Mouse (Mus musculus): Measurements from ENCODE around the gene Ncr1. TPM values are rescaled to one million over a fixed set of nuclear protein-coding genes. Genes with fewer than 3 reads are reported as not detected.

Gene Ncr1
- total and polyA plus RNA-seq, 2 experiments from 2014 or later = not detected

- no peak for ATAC-seq (ENCODE audit: low FRiP score)
- no peaks in the 10 kb centered on the region for H3K9me3 ChIP-seq (ENCODE audit: low read length)
- H3K27ac ChIP-seq (ENCODE audit: low read depth, low read length) = no peak overlapping the region
- H3K4me2 ChIP-seq (ENCODE audit: low read depth, low read length, poor library complexity, severe bottlenecking) = no peak overlapping the region
- no peak overlapping the region for H3K4me3 ChIP-seq (ENCODE audit: low read depth, low read length)
- 77% methylated on average over 2 of the region's 2 CpGs for WGBS
- TF ChIP-seq CTCF (IDR thresholded peaks at IDR 0.05) = no peak
- H3K36me3 ChIP-seq (ENCODE audit: insufficient read depth, low read length) = no peaks in the 10 kb centered on the region
- no peak overlapping the region for H3K9ac ChIP-seq (replicated peaks; ENCODE audit: low read length, poor library complexity, severe bottlenecking)
- H3K4me1 ChIP-seq (ENCODE audit: insufficient read depth, low read length) = no peaks in the 10 kb centered on the region
- DNase-seq (ENCODE audit: low spot score) = no peak
- no peaks in the 10 kb centered on the region for H3K27me3 ChIP-seq (ENCODE audit: insufficient read depth, low read length)
Measured at GRCm38 (mm10) chr7:4323301-4323700, 14.2 kb upstream of the Ncr1 start.

GRCm38 (mm10) chr7:4373521-4373920, 36.0 kb downstream of the Ncr1 start:
- H3K4me1 ChIP-seq (ENCODE audit: insufficient read depth, low read length) = no peaks in the 10 kb centered on the region
- WGBS = 78% methylated on average over 7 of the region's 7 CpGs
- no peaks in the 10 kb centered on the region for H3K27me3 ChIP-seq (ENCODE audit: insufficient read depth, low read length)
- H3K27ac ChIP-seq (ENCODE audit: low read depth, low read length) = no peak overlapping the region
- no peak for DNase-seq (ENCODE audit: low spot score)
- H3K36me3 ChIP-seq (ENCODE audit: insufficient read depth, low read length) = no peaks in the 10 kb centered on the region
- H3K4me3 ChIP-seq (ENCODE audit: low read depth, low read length) = no peak overlapping the region
- ATAC-seq (ENCODE audit: low FRiP score) = no peak
- no peaks in the 10 kb centered on the region for H3K9me3 ChIP-seq (ENCODE audit: low read length)
- H3K4me2 ChIP-seq (ENCODE audit: low read depth, low read length, poor library complexity, severe bottlenecking) = no peak overlapping the region
- no peak overlapping the region for H3K9ac ChIP-seq (replicated peaks; ENCODE audit: low read length, poor library complexity, severe bottlenecking)
- no peak for TF ChIP-seq CTCF (IDR thresholded peaks at IDR 0.05)

Small RNA genes lying within 50 kb of the gene (microRNA-seq; reads per million reads assigned to microRNA genes)
- gene Gm24752 (ENCODE audit: borderline number of aligned reads) (not detected), gene Gm25349 (ENCODE audit: borderline number of aligned reads) (not detected)

Other genes starting within 250 kb of the Ncr1 start
- gene Ttyh1, start 218.3 kb upstream of the Ncr1 start, total RNA-seq (2014; rRNA removed) = 433 and 742 TPM in 2 replicates
- 186 and 226 TPM in 2 replicates for gene Ttyh1, start 218.3 kb upstream of the Ncr1 start, polyA plus RNA-seq (2015; fragmentation: Nextera tagmentation; extraction: Ambion mirVana)
- 176 and 253 TPM in 2 replicates for gene Leng8, start 200.7 kb upstream of the Ncr1 start, total RNA-seq (2014; rRNA removed)
- 52.7 and 64.1 TPM in 2 replicates for gene Leng8, start 200.7 kb upstream of the Ncr1 start, polyA plus RNA-seq (2015; fragmentation: Nextera tagmentation; extraction: Ambion mirVana)
- gene Leng9, start 187.3 kb upstream of the Ncr1 start, total RNA-seq (2014; rRNA removed) = 3.3 and 4.9 TPM in 2 replicates
- 4.7 and 5.3 TPM in 2 replicates for gene Leng9, start 187.3 kb upstream of the Ncr1 start, polyA plus RNA-seq (2015; fragmentation: Nextera tagmentation; extraction: Ambion mirVana)
- 6.6 and 9.7 TPM in 2 replicates for gene Cdc42ep5, start 172.9 kb upstream of the Ncr1 start, total RNA-seq (2014; rRNA removed)
- gene Cdc42ep5, start 172.9 kb upstream of the Ncr1 start, polyA plus RNA-seq (2015; fragmentation: Nextera tagmentation; extraction: Ambion mirVana) = 8.3 and 8.5 TPM in 2 replicates
- 0.09 TPM in 1 of 2 replicates, not detected in the other for gene Lilra5, start 100.0 kb upstream of the Ncr1 start, total RNA-seq (2014; rRNA removed)
- gene Lilra5, start 100.0 kb upstream of the Ncr1 start, polyA plus RNA-seq (2015; fragmentation: Nextera tagmentation; extraction: Ambion mirVana) = 0.12 TPM in 1 of 2 replicates, not detected in the other
- not detected in 2 replicates for gene Gp6, start 60.0 kb downstream of the Ncr1 start, total RNA-seq (2014; rRNA removed)
- not detected in 2 replicates for gene Gp6, start 60.0 kb downstream of the Ncr1 start, polyA plus RNA-seq (2015; fragmentation: Nextera tagmentation; extraction: Ambion mirVana)
- 61.3 and 75.9 TPM in 2 replicates for gene Rdh13, start 107.9 kb downstream of the Ncr1 start, total RNA-seq (2014; rRNA removed)
- gene Rdh13, start 107.9 kb downstream of the Ncr1 start, polyA plus RNA-seq (2015; fragmentation: Nextera tagmentation; extraction: Ambion mirVana) = 45.3 and 45.4 TPM in 2 replicates
- gene Eps8l1, start 123.0 kb downstream of the Ncr1 start, total RNA-seq (2014; rRNA removed) = 3.9 and 13.3 TPM in 2 replicates
- gene Eps8l1, start 123.0 kb downstream of the Ncr1 start, polyA plus RNA-seq (2015; fragmentation: Nextera tagmentation; extraction: Ambion mirVana) = 5.2 and 7.4 TPM in 2 replicates
- 75.5 and 114 TPM in 2 replicates for gene Ppp1r12c, start 164.0 kb downstream of the Ncr1 start, total RNA-seq (2014; rRNA removed)
- 34.6 and 35.0 TPM in 2 replicates for gene Ppp1r12c, start 164.0 kb downstream of the Ncr1 start, polyA plus RNA-seq (2015; fragmentation: Nextera tagmentation; extraction: Ambion mirVana)
- gene Tnnt1, start 178.7 kb downstream of the Ncr1 start, total RNA-seq (2014; rRNA removed) = 2.9 and 4.2 TPM in 2 replicates
- 3.3 and 4.1 TPM in 2 replicates for gene Tnnt1, start 178.7 kb downstream of the Ncr1 start, polyA plus RNA-seq (2015; fragmentation: Nextera tagmentation; extraction: Ambion mirVana)
- 4.1 TPM in 1 of 2 replicates, not detected in the other for gene Tnni3, start 186.5 kb downstream of the Ncr1 start, total RNA-seq (2014; rRNA removed)
- gene Tnni3, start 186.5 kb downstream of the Ncr1 start, polyA plus RNA-seq (2015; fragmentation: Nextera tagmentation; extraction: Ambion mirVana) = 1.4 and 1.7 TPM in 2 replicates
- 0.80 and 2.4 TPM in 2 replicates for gene Dnaaf3, start 194.7 kb downstream of the Ncr1 start, total RNA-seq (2014; rRNA removed)
- gene Dnaaf3, start 194.7 kb downstream of the Ncr1 start, polyA plus RNA-seq (2015; fragmentation: Nextera tagmentation; extraction: Ambion mirVana) = 1.3 and 1.7 TPM in 2 replicates
- gene Syt5, start 209.8 kb downstream of the Ncr1 start, total RNA-seq (2014; rRNA removed) = 84.7 and 147 TPM in 2 replicates
- gene Syt5, start 209.8 kb downstream of the Ncr1 start, polyA plus RNA-seq (2015; fragmentation: Nextera tagmentation; extraction: Ambion mirVana) = 184 and 194 TPM in 2 replicates

Measured in midbrain, postnatal 0 days (tissue).